Mouse (Mus musculus) cerebellum, adult 18-20 months (tissue): ENCODE results near the gene Adora3.

Experiments used
- DNase-seq, 2 experiments: peaks; one replicate each; pipeline ENCODE4 v3.0.0; 2021

Adora3 gene

GRCm38 (mm10) chr3:105870558-105870957 lies at the start of gene Adora3, which contains the start of gene Tmigd3:
Gene Adora3 (plus strand): TSS chr3:105870858.
Gene Tmigd3 (plus strand): TSS chr3:105870903.
- DNase-seq = no peak

GRCm38 (mm10) chr3:105821504-105821903 lies 49.2 kb upstream of the Adora3 start:
- DNase-seq = no peak

- no peak for DNase-seq
Observed at GRCm38 (mm10) chr3:105823609-105824008, 47.0 kb upstream of the Adora3 start.

GRCm38 (mm10) chr3:105824103-105824502 lies 46.6 kb upstream of the Adora3 start:
- no peak for DNase-seq

- no peak for DNase-seq
Observed at GRCm38 (mm10) chr3:105824704-105825103, 46.0 kb upstream of the Adora3 start.

- no peak for DNase-seq
Observed at GRCm38 (mm10) chr3:105825501-105826161, 45.0 kb upstream of the Adora3 start.

- no peak for DNase-seq
Observed at GRCm38 (mm10) chr3:105831584-105831983, 39.1 kb upstream of the Adora3 start.

GRCm38 (mm10) chr3:105835875-105836274 lies 34.8 kb upstream of the Adora3 start:
- DNase-seq = no peak

GRCm38 (mm10) chr3:105836883-105837282 lies 33.8 kb upstream of the Adora3 start:
- no peak for DNase-seq

- DNase-seq = no peak
Observed at GRCm38 (mm10) chr3:105838655-105839054, 32.0 kb upstream of the Adora3 start.

GRCm38 (mm10) chr3:105839836-105840235 lies 30.8 kb upstream of the Adora3 start:
- no peak for DNase-seq

GRCm38 (mm10) chr3:105846294-105847069 lies 24.2 kb upstream of the Adora3 start:
- DNase-seq = no peak

- DNase-seq = no peak
Observed at GRCm38 (mm10) chr3:105853781-105854180, 16.9 kb upstream of the Adora3 start.

GRCm38 (mm10) chr3:105854786-105855185 lies 15.9 kb upstream of the Adora3 start:
- DNase-seq = no peak

- no peak for DNase-seq
Observed at GRCm38 (mm10) chr3:105857513-105857912, 13.1 kb upstream of the Adora3 start.

- no peak for DNase-seq
Observed at GRCm38 (mm10) chr3:105861747-105862366, 8.8 kb upstream of the Adora3 start.

GRCm38 (mm10) chr3:105864123-105864522 lies 6.5 kb upstream of the Adora3 start:
- no peak for DNase-seq

GRCm38 (mm10) chr3:105865122-105865521 lies 5.5 kb upstream of the Adora3 start:
- no peak for DNase-seq

GRCm38 (mm10) chr3:105868135-105868534 lies 2.5 kb upstream of the Adora3 start:
- no peak for DNase-seq

- no peak for DNase-seq
Observed at GRCm38 (mm10) chr3:105872034-105872433, 1.4 kb downstream of the Adora3 start.

GRCm38 (mm10) chr3:105872579-105872978 lies 1.9 kb downstream of the Adora3 start:
- no peak for DNase-seq

- DNase-seq = no peak
Observed at GRCm38 (mm10) chr3:105873451-105874445, 3.1 kb downstream of the Adora3 start.

- DNase-seq = no peak
Observed at GRCm38 (mm10) chr3:105876022-105876421, 5.4 kb downstream of the Adora3 start.
